Mouse (Mus musculus): ENCODE results near the gene Gm45521. TPM values are rescaled to one million over a fixed set of nuclear protein-coding genes. Genes with fewer than 3 reads are reported as not detected.

The Gm45521 gene
- polyA plus RNA-seq, 1 experiment, result not detected

- Histone ChIP-seq H3K27me3 (ENCODE audit: control insufficient read depth, insufficient read depth, insufficient read length) (no peaks in the 10 kb centered on the region), H3ac (ENCODE audit: control insufficient read depth, insufficient read length) (no peak overlapping the region), H3K4me3 (no peak overlapping the region), H3K79me2 (ENCODE audit: control insufficient read depth, insufficient read depth) (no peaks in the 10 kb centered on the region), H3K4me2 (ENCODE audit: low read depth) (no peak overlapping the region), H3K36me3 (ENCODE audit: control insufficient read depth, insufficient read depth) (no peaks in the 10 kb centered on the region)
- TF ChIP-seq MYOD1 (IDR thresholded peaks at IDR 0.05; ENCODE audit: control insufficient read depth in 1 of 3, insufficient read length in 2 of 3, low read depth in 2 of 3) (no peak), MAX (IDR thresholded peaks at IDR 0.05; ENCODE audit: low read depth) (no peak), TCF12 (IDR thresholded peaks at IDR 0.05; ENCODE audit: insufficient read depth, poor library complexity, severe bottlenecking) (no peak), CEBPB (IDR thresholded peaks at IDR 0.05; ENCODE audit: insufficient read depth, poor library complexity, severe bottlenecking) (no peak), MYOG (IDR thresholded peaks at IDR 0.05; ENCODE audit: control insufficient read depth in 1 of 3, insufficient read depth in 1 of 3, insufficient read length in 2 of 3, low read depth in 2 of 3) (no peak), E2F4 (IDR thresholded peaks at IDR 0.05; ENCODE audit: insufficient read depth) (no peak), SRF (IDR thresholded peaks at IDR 0.05; ENCODE audit: control insufficient read depth, insufficient read length, low read depth) (no peak)
These were observed 5.5 kb downstream of the Gm45521 start for GRCm38 (mm10) chr14:7962626-7963025.

- Histone ChIP-seq H3K4me2 (ENCODE audit: low read depth) (no peak overlapping the region), H3K36me3 (ENCODE audit: control insufficient read depth, insufficient read depth) (no peaks in the 10 kb centered on the region), H3K4me3 (no peak overlapping the region), H3ac (ENCODE audit: control insufficient read depth, insufficient read length) (no peak overlapping the region), H3K27me3 (ENCODE audit: control insufficient read depth, insufficient read depth, insufficient read length) (no peaks in the 10 kb centered on the region), H3K79me2 (ENCODE audit: control insufficient read depth, insufficient read depth) (no peaks in the 10 kb centered on the region)
- no peak for TF ChIP-seq REST (IDR thresholded peaks at IDR 0.05; ENCODE audit: insufficient read depth, insufficient read length)
- no peak for TF ChIP-seq POLR2AphosphoS2 (IDR thresholded peaks at IDR 0.05; ENCODE audit: insufficient read length, low read depth)
- TF ChIP-seq USF1 (IDR thresholded peaks at IDR 0.05; ENCODE audit: low read depth), result no peak
- TF ChIP-seq TCF3 (IDR thresholded peaks at IDR 0.05; ENCODE audit: insufficient read length, low read depth), result no peak
- TF ChIP-seq CEBPB (IDR thresholded peaks at IDR 0.05; ENCODE audit: insufficient read depth, poor library complexity, severe bottlenecking), result no peak
- TF ChIP-seq MYOD1 (IDR thresholded peaks at IDR 0.05; ENCODE audit: control insufficient read depth in 1 of 3, insufficient read length in 2 of 3, low read depth in 2 of 3), result no peak
- TF ChIP-seq E2F4 (IDR thresholded peaks at IDR 0.05; ENCODE audit: insufficient read depth), result no peak
- TF ChIP-seq MYOG (IDR thresholded peaks at IDR 0.05; ENCODE audit: control insufficient read depth in 1 of 3, insufficient read depth in 1 of 3, insufficient read length in 2 of 3, low read depth in 2 of 3), result no peak
- TF ChIP-seq SRF (IDR thresholded peaks at IDR 0.05; ENCODE audit: control insufficient read depth, insufficient read length, low read depth), result no peak
- no peak for TF ChIP-seq TCF12 (IDR thresholded peaks at IDR 0.05; ENCODE audit: insufficient read depth, poor library complexity, severe bottlenecking)
- TF ChIP-seq MAX (IDR thresholded peaks at IDR 0.05; ENCODE audit: low read depth), result no peak
- no peak for TF ChIP-seq POLR2A (IDR thresholded peaks at IDR 0.05; ENCODE audit: insufficient read length, low read depth)
These were observed 6.1 kb downstream of the Gm45521 start for GRCm38 (mm10) chr14:7963160-7963559.

GRCm38 (mm10) chr14:7964219-7964889 lies 7.3 kb downstream of the Gm45521 start:
- Histone ChIP-seq H3K27me3 (ENCODE audit: control insufficient read depth, insufficient read depth, insufficient read length) (no peaks in the 10 kb centered on the region), H3ac (ENCODE audit: control insufficient read depth, insufficient read length) (no peak overlapping the region), H3K4me3 (no peak overlapping the region), H3K79me2 (ENCODE audit: control insufficient read depth, insufficient read depth) (no peaks in the 10 kb centered on the region), H3K4me2 (ENCODE audit: low read depth) (no peak overlapping the region), H3K36me3 (ENCODE audit: control insufficient read depth, insufficient read depth) (no peaks in the 10 kb centered on the region)
- TF ChIP-seq POLR2AphosphoS2 (IDR thresholded peaks at IDR 0.05; ENCODE audit: insufficient read length, low read depth), result no peak
- no peak for TF ChIP-seq TCF3 (IDR thresholded peaks at IDR 0.05; ENCODE audit: insufficient read length, low read depth)
- no peak for TF ChIP-seq CEBPB (IDR thresholded peaks at IDR 0.05; ENCODE audit: insufficient read depth, poor library complexity, severe bottlenecking)
- no peak for TF ChIP-seq REST (IDR thresholded peaks at IDR 0.05; ENCODE audit: insufficient read depth, insufficient read length)
- TF ChIP-seq SRF (IDR thresholded peaks at IDR 0.05; ENCODE audit: control insufficient read depth, insufficient read length, low read depth), result no peak
- TF ChIP-seq POLR2A (IDR thresholded peaks at IDR 0.05; ENCODE audit: insufficient read length, low read depth), result no peak
- no peak for TF ChIP-seq TCF12 (IDR thresholded peaks at IDR 0.05; ENCODE audit: insufficient read depth, poor library complexity, severe bottlenecking)
- TF ChIP-seq E2F4 (IDR thresholded peaks at IDR 0.05; ENCODE audit: insufficient read depth), result no peak
- no peak for TF ChIP-seq MAX (IDR thresholded peaks at IDR 0.05; ENCODE audit: low read depth)
- no peak for TF ChIP-seq MYOG (IDR thresholded peaks at IDR 0.05; ENCODE audit: control insufficient read depth in 1 of 3, insufficient read depth in 1 of 3, insufficient read length in 2 of 3, low read depth in 2 of 3)
- TF ChIP-seq USF1 (IDR thresholded peaks at IDR 0.05; ENCODE audit: low read depth), result no peak
- TF ChIP-seq MYOD1 (IDR thresholded peaks at IDR 0.05; ENCODE audit: control insufficient read depth in 1 of 3, insufficient read length in 2 of 3, low read depth in 2 of 3), result no peak

- Histone ChIP-seq H3K36me3 (ENCODE audit: control insufficient read depth, insufficient read depth) (no peaks in the 10 kb centered on the region), H3ac (ENCODE audit: control insufficient read depth, insufficient read length) (no peak overlapping the region), H3K27me3 (ENCODE audit: control insufficient read depth, insufficient read depth, insufficient read length) (no peaks in the 10 kb centered on the region), H3K79me2 (ENCODE audit: control insufficient read depth, insufficient read depth) (no peaks in the 10 kb centered on the region), H3K4me2 (ENCODE audit: low read depth) (no peak overlapping the region), H3K4me3 (no peak overlapping the region)
- no peak for TF ChIP-seq POLR2A (IDR thresholded peaks at IDR 0.05; ENCODE audit: insufficient read length, low read depth)
- no peak for TF ChIP-seq MYOG (IDR thresholded peaks at IDR 0.05; ENCODE audit: control insufficient read depth in 1 of 3, insufficient read depth in 1 of 3, insufficient read length in 2 of 3, low read depth in 2 of 3)
- TF ChIP-seq TCF3 (IDR thresholded peaks at IDR 0.05; ENCODE audit: insufficient read length, low read depth), result no peak
- no peak for TF ChIP-seq MAX (IDR thresholded peaks at IDR 0.05; ENCODE audit: low read depth)
- no peak for TF ChIP-seq POLR2AphosphoS2 (IDR thresholded peaks at IDR 0.05; ENCODE audit: insufficient read length, low read depth)
- TF ChIP-seq MYOD1 (IDR thresholded peaks at IDR 0.05; ENCODE audit: control insufficient read depth in 1 of 3, insufficient read length in 2 of 3, low read depth in 2 of 3), result no peak
- no peak for TF ChIP-seq SRF (IDR thresholded peaks at IDR 0.05; ENCODE audit: control insufficient read depth, insufficient read length, low read depth)
- no peak for TF ChIP-seq TCF12 (IDR thresholded peaks at IDR 0.05; ENCODE audit: insufficient read depth, poor library complexity, severe bottlenecking)
- no peak for TF ChIP-seq E2F4 (IDR thresholded peaks at IDR 0.05; ENCODE audit: insufficient read depth)
These were observed 14.9 kb downstream of the Gm45521 start for GRCm38 (mm10) chr14:7971889-7972493.

All from myocyte (in vitro differentiated cells).